Mouse (Mus musculus) right cerebral cortex, adult 2 months (tissue): ENCODE measurements at regions not wholly inside any gene's neighbourhood (a gene's known extent, or its start where the extent isn't known, plus 50 kb on each side); places are given as distances from the start of the nearest gene placed in this dataset.
"Not testable (repeated sequence)": the region's sequence is repeated elsewhere in the genome, so short reads cannot be mapped to it uniquely, and the experiment has no call there.

Source experiments
- DNase-seq, 2 experiments: peaks; one replicate each; pipeline ENCODE4 v3.0.0; 2021 to 2022; ENCODE audit warnings: low spot score in 2 of 2

DNA sequence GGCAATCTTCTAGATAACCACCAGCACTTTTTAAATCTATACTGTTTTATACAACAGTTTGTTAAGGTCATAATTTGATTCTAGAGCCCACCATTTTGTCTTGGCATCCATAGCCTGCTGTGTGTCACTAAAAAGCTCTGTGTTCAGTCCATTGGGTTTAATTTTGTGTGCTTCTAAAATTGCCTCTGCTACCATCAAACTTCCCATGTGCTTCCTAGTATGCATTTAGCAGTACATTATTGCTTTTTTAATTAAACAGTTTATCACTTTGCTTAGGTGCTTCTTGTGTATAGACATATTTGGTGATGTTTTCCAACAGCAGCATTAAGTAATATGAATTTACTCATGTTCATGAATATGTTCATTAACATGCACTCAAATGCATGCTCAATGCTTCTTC lies 102.4 kb upstream of the Egfr start:
- no peak for DNase-seq

DNA sequence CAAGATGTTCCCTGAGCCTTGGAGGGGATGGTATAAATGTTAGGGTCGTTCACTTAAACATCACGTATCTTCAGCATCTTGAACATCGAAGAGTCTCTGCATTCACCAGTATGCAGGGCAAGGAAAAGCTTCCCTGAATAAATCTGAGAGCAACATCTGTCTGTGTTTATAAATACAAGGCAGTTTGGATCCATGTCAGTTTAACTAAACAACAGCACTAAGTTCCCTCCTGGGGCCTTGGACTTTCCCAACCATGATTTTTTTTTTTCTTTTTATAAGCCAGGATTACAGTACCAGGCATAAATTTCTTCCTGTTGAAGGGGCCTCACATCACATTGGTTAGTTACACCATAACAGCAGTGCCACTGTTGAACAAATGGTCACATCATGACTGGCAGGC lies 88.2 kb upstream of the Egfr start:
- DNase-seq: no peak

DNA sequence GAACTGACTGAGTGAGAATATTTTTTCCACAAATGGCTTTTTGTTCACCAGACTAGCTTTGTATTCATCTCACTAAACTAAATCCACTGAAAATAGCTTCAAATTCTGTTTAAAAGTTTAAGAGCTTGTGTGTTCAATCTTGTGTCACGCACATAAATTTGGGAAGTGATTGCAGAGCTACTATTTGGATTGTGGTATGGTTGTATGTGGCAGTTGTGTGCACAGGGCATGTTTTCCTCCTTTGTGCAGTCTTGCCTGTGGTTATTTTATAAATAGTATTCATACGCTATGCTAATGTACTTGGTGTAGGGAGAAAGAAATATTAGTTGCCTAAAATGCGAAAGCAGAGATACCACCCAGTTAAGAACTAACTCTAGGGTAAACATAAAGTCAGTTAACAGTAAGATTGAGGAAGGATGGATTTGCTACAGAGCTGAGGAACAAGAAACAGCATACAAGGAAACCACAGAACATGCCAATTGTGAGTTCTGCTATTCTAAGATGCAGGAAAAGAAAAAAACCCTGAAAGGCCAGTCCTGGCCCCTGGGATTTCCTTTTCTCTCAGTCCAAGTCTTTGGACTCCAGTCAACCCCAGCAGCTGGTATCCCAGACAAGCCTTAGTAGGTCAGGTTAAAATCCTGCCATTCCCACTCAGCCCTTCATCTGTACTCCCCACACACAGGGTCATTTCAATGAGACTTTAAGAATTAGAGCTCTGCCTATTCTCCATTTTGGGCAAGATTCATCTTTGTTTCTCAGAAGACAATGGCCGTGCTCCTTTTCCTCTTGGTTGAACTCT lies 82.4 kb upstream of the Egfr start:
- DNase-seq: no peak

DNA sequence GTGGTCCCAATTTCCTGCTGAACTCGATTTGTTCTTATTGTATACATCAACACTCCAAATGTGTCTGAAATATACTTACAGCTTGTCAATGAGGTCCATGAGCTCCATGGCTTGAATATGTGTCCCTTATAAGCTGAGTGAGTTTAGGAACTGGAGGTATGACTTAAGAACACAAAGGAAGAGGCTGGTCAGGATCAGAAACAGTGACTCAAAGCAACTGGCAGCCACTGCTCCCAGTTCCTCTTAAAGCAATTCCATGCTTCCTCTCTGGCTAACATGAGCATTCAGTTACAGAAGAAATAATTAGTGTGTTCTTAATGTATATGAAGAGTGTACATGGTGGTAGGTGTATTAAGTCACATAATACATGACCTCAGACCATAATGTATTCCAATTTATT lies 81.7 kb upstream of the Egfr start:
- DNase-seq: no peak

DNA sequence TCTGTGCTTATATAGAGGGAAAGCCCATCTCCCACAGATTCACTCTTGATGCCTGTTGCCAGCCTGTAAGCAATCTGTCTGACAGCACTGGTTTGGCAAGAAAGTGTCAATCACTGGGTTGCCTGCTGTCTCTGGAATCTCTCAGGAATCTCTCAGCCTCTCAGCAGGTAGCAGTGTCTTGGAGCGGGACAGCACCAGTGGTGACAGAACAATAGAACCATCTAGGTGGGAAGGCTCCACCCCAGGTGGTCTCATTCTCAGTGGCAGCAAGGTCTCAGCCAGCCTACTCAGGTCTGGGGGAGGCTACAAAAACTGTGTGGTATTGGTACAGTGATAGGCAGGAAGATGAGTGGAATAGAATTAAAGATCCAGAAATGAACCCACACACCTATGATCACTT lies 76.1 kb upstream of the Egfr start:
- DNase-seq: not testable (repeated sequence)

DNA sequence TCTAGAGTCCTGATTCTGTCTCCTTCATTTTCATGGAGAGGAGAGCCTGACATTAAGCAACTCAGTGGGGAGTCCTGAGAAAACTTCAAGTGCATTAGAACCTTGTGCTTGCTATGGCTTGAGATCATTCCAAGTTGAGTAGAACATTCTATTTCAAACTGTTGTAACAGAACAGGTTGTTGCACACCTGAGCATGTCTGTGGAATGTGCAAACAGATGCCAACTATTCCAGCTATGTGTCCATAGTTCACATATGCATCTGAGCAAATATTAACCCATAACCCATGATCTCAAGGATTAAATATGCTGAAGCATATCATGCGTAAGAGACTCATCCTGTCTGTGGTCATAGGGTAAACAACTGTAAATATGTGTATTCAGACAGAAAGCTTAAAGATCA lies 68.5 kb upstream of the Egfr start:
- no peak for DNase-seq

DNA sequence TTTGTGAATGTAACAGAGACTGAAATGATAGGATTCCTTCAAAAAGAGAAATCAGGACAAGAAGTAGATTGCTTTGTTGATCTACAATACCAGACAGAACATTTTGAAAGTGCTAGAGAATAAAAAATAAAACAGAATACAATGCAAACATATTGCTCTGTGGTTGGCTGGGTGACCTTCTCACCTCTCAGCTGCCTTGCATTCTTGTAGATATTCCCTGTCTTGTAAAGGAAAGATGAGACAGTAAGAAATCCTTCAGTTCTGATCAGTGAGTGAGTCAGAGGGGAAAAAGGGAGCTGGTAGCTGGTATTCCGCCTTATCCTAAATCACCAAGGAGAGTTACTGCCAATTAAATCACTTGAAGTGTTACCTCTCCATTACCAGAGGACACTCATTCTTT lies 56.4 kb upstream of the Egfr start:
- no peak for DNase-seq

DNA sequence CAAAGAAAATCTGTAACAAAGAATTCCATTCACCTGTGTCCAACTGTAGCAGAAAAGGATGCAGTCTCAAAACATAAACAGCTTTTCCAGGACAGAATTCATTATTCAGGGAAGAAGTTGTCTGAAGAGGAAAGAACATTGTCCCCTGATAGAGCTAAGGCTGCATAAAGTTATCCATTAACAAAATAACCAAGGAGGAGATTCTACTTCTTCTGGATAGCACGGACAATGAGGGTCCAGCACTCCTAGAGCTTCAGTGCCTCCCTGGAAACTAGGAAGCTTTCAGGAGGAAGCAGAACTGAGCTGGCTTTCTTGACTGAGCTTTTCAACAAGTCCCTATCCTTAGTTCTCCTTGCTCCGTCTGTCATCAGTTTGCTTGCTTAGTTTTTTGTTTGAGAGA lies 55.2 kb upstream of the Egfr start:
- DNase-seq: no peak

DNA sequence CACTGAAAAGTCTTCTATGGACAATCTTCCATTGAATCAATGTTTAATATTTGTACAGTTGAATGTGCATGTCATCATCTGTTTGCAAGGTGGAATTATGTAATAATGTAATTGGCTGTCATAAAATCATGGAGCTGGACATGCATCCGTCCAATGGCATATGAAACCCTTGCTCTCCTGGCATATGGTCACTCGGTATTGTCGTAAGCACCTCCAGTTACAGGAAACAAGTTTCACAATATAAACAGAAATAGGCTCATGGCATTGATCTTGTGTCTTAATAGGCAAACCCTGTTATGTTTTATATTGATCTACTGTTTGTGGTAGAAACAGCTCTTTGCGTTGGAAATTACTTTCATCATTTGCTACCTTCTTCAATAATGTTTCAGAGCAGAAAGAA lies 50.2 kb upstream of the Egfr start:
- DNase-seq: no peak
